Mouse (Mus musculus): ENCODE data around the gene Rnf111. TPM values are rescaled to one million over a fixed set of nuclear protein-coding genes. Genes with fewer than 3 reads are reported as not detected.
"Not testable (repeated sequence)": the region's sequence is repeated elsewhere in the genome, so short reads cannot be mapped to it uniquely, and the experiment has no call there.

Gene Rnf111
- polyA plus RNA-seq (2015; fragmentation: Nextera tagmentation; extraction: Ambion mirVana) = 13.1 and 14.9 TPM in 2 replicates

DNA sequence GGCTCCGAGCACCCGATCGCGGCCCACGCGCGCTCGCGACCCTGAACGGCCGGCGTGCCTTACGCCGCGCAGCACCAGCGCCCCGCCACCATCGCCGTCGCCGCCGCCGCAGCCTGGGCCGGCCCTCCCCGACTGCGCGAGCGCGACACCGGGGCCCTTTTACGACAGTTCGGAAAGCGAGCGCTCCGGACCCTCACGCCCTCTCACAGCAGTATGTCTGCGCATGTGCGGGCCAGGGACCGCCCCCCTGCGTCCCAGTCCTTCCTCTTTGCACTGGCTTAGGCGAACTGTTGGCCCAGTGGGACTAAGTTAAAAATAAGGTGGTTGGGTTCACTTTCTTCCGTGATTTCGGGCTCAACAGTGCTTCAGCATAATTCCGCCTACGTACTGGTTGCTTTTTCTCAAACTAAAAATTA is at the start of gene Rnf111:
Gene Rnf111, minus strand, starts transcription at position 100 of the 416 bp plus-strand sequence.
- H3K9me3 ChIP-seq (ENCODE audit: control insufficient read depth) = no peaks in the 10 kb centered on the region
- H3K4me3 ChIP-seq (ENCODE audit: low read depth, low read length) = peak within 1 kb of the TSS; percentile 98
- WGBS = under 1% methylated on average over 41 of the region's 45 CpGs
- no peak for TF ChIP-seq CTCF (IDR thresholded peaks at IDR 0.05; ENCODE audit: low read depth)
- peak within 1 kb of the TSS; percentile 99 for H3K27ac ChIP-seq (ENCODE audit: low read depth, low read length)
- H3K4me1 ChIP-seq (replicated peaks; ENCODE audit: control insufficient read depth, insufficient read depth, low read length) = peaks cover 7% of the 10 kb centered on the region; the same call in 1 of the 2 replicates
- H3K9ac ChIP-seq (ENCODE audit: low read depth, low read length) = peak within 1 kb of the TSS; percentile 98
- peak; percentile 97 for ATAC-seq
- H3K36me3 ChIP-seq (ENCODE audit: control insufficient read depth, insufficient read depth) = no peaks in the 10 kb centered on the region
- H3K27me3 ChIP-seq (replicated peaks; ENCODE audit: control insufficient read depth, insufficient read depth, low read length) = no peaks in the 10 kb centered on the region
- H3K4me2 ChIP-seq (replicated peaks; ENCODE audit: low read depth) = peak within 1 kb of the TSS; percentile 64

DNA sequence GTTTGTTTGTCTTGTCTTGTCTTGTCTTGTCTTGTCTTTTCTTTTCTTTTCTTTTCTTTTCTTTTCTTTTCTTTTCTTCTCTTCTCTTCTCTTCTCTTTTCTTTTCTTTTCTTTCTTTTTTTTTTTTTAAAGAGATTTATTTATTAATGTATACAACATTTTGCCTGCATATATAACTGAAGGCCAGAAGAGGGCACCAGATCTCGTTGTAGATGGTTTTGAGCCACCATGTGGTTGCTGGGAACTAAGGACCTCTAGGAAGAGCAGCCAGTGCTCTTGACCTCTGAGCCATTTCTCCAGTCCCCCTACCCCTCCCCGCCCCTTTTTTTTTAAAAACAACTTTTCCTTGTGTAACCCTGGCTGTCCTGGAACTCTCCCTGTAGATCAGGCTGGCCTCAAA is 48.7 kb upstream of the Rnf111 start:
- Histone ChIP-seq H3K27ac (ENCODE audit: low read depth, low read length) (peak overlapping the region; percentile 30; the same call in 1 of the 2 replicates), H3K36me3 (ENCODE audit: control insufficient read depth, insufficient read depth) (peaks cover 17% of the 10 kb centered on the region)
- not testable (repeated sequence) for H3K4me1 ChIP-seq (replicated peaks; ENCODE audit: control insufficient read depth, insufficient read depth, low read length); H3K9me3 ChIP-seq (ENCODE audit: control insufficient read depth); H3K9ac ChIP-seq (ENCODE audit: low read depth, low read length); H3K4me2 ChIP-seq (replicated peaks; ENCODE audit: low read depth); ATAC-seq; H3K27me3 ChIP-seq (replicated peaks; ENCODE audit: control insufficient read depth, insufficient read depth, low read length); H3K4me3 ChIP-seq (ENCODE audit: low read depth, low read length)
- TF ChIP-seq CTCF (IDR thresholded peaks at IDR 0.05; ENCODE audit: low read depth) = peak; percentile 29; the same call in 1 of the 2 replicates
- 96% methylated on average over 2 of the region's 2 CpGs for WGBS

DNA sequence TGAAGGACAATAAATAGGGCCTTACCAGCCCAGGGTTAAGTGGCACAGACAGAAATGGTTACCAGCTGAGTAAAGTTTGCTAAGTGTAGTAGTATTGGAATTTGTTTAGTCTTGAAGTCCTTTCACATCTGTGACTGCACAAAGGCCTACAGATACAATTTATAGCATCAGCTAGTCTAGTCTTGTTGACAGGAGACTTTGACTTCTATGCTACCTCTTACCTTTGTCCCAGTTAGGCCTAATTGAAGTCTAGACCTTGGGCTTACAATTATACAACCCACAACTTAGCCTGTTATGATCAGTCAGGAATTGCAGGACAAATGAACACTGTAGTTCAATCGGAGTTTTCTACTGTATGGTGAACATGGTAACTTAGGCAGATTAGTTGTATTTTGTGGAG is 48.0 kb upstream of the Rnf111 start:
- ATAC-seq = peak; percentile 68
- 72% methylated on average over 1 of the region's 1 CpGs for WGBS

DNA sequence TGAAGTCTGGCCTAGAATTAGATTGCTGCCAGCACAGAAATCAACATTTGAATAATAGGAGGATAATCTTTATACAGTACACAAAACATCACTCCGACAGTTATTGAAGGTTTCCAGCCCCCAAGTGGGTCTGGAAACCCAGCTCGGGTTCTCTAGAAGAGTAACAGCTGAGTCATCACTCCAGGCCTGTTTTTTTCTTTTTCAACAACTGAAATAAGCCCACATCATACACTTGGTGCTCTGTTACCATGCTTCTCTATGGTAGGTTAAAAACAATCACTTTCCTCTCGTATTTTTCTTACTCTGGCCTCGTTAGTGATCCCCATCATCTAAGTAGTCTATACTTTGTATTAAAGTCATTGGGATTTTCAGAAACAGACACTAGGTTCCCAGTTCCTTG is 44.8 kb upstream of the Rnf111 start:
- no peak for ATAC-seq
- Histone ChIP-seq H3K27ac (ENCODE audit: low read depth, low read length) (no peak overlapping the region), H3K36me3 (ENCODE audit: control insufficient read depth, insufficient read depth) (peaks cover 12% of the 10 kb centered on the region), H3K4me2 (replicated peaks; ENCODE audit: low read depth) (no peak overlapping the region), H3K27me3 (replicated peaks; ENCODE audit: control insufficient read depth, insufficient read depth, low read length) (no peaks in the 10 kb centered on the region), H3K4me1 (replicated peaks; ENCODE audit: control insufficient read depth, insufficient read depth, low read length) (no peaks in the 10 kb centered on the region; the same call in 1 of the 2 replicates), H3K9ac (ENCODE audit: low read depth, low read length) (no peak overlapping the region), H3K4me3 (ENCODE audit: low read depth, low read length) (no peak overlapping the region), H3K9me3 (ENCODE audit: control insufficient read depth) (no peaks in the 10 kb centered on the region)
- no peak for TF ChIP-seq CTCF (IDR thresholded peaks at IDR 0.05; ENCODE audit: low read depth)
- 84% methylated on average over 4 of the region's 4 CpGs for WGBS

More for the DNA sequence above, 48.0 kb upstream of the Rnf111 start:
- Histone ChIP-seq H3K9ac (ENCODE audit: low read depth, low read length) (no peak overlapping the region), H3K36me3 (ENCODE audit: control insufficient read depth, insufficient read depth) (peaks cover 17% of the 10 kb centered on the region), H3K27me3 (replicated peaks; ENCODE audit: control insufficient read depth, insufficient read depth, low read length) (no peaks in the 10 kb centered on the region), H3K4me3 (ENCODE audit: low read depth, low read length) (no peak overlapping the region), H3K4me2 (replicated peaks; ENCODE audit: low read depth) (no peak overlapping the region), H3K27ac (ENCODE audit: low read depth, low read length) (peak overlapping the region; percentile 62; the same call in 1 of the 2 replicates), H3K4me1 (replicated peaks; ENCODE audit: control insufficient read depth, insufficient read depth, low read length) (no peaks in the 10 kb centered on the region), H3K9me3 (ENCODE audit: control insufficient read depth) (no peaks in the 10 kb centered on the region)
- no peak for TF ChIP-seq CTCF (IDR thresholded peaks at IDR 0.05; ENCODE audit: low read depth)

DNA sequence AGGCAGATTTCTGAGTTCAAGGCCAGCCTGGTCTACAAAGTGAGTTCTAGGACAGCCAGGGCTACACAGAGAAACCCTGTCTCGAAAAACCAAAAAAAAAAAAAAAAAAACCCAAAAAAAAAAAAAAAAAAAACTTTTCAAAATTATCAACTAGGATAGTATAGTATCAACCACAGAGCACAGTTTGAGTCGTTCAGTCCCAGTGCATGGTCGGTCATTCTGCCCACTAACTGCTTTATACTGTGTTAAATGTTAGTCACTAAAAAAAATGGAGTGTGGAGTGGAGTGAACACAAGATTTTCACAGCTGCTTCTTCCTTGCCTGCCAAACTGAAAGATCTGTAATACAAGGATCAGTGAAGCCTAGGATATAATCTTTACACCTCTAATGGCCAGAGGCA is 43.1 kb upstream of the Rnf111 start:
- not testable (repeated sequence) for H3K4me1 ChIP-seq (replicated peaks; ENCODE audit: control insufficient read depth, insufficient read depth, low read length); H3K4me2 ChIP-seq (replicated peaks; ENCODE audit: low read depth); H3K4me3 ChIP-seq (ENCODE audit: low read depth, low read length); H3K27me3 ChIP-seq (replicated peaks; ENCODE audit: control insufficient read depth, insufficient read depth, low read length); H3K9me3 ChIP-seq (ENCODE audit: control insufficient read depth); H3K36me3 ChIP-seq (ENCODE audit: control insufficient read depth, insufficient read depth); H3K27ac ChIP-seq (ENCODE audit: low read depth, low read length); ATAC-seq; H3K9ac ChIP-seq (ENCODE audit: low read depth, low read length)
- 64% methylated on average over 3 of the region's 3 CpGs for WGBS

DNA sequence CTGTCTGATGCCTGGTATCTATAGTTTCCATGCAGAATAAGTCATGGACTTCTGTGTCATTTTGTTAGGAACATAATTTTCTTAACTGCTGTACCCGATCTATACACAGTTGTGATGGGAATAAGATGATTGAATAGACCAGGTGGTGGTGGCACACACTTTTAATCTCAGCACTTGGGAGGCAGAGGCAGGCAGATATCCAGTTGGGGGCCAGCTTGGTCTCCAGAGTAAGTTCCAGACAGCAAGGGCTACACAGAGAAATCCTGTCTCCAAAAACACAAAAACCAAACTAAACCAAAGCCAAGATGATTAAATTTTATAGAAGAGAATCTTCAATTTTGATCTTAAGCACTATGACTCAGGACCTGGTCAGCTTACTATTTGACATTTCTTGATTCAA is 41.3 kb upstream of the Rnf111 start:
- 58% methylated on average over 1 of the region's 1 CpGs for WGBS
- Histone ChIP-seq H3K4me2 (replicated peaks; ENCODE audit: low read depth) (no peak overlapping the region; the same call in 1 of the 2 replicates), H3K4me3 (ENCODE audit: low read depth, low read length) (no peak overlapping the region), H3K36me3 (ENCODE audit: control insufficient read depth, insufficient read depth) (peaks cover 8% of the 10 kb centered on the region), H3K9me3 (ENCODE audit: control insufficient read depth) (no peaks in the 10 kb centered on the region), H3K4me1 (replicated peaks; ENCODE audit: control insufficient read depth, insufficient read depth, low read length) (no peaks in the 10 kb centered on the region; the same call in 1 of the 2 replicates), H3K27me3 (replicated peaks; ENCODE audit: control insufficient read depth, insufficient read depth, low read length) (no peaks in the 10 kb centered on the region), H3K9ac (ENCODE audit: low read depth, low read length) (no peak overlapping the region), H3K27ac (ENCODE audit: low read depth, low read length) (no peak overlapping the region)
- no peak for TF ChIP-seq CTCF (IDR thresholded peaks at IDR 0.05; ENCODE audit: low read depth)
- no peak for ATAC-seq

DNA sequence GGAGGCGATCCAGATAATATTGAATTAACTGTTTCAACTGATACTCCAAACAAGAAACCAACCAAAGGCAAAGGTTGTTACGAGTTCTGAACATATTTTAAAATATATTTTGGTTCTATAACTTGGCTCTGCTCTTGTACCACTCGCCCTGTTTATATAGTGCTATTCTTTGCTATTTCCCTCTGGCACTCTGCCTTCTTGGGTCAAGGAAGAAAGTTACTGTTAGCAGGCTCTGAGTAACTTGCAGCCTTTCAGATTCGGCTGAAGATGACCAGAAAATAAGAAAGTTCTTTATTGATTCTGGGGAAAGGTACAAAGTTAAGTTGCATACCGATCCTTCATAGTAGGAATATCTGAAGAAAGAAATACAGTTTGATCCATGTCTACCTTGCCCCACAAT is 40.5 kb upstream of the Rnf111 start:
- no peaks in the 10 kb centered on the region for H3K9me3 ChIP-seq (ENCODE audit: control insufficient read depth)
- H3K36me3 ChIP-seq (ENCODE audit: control insufficient read depth, insufficient read depth) = peaks cover 8% of the 10 kb centered on the region
- WGBS = 23% methylated on average over 5 of the region's 5 CpGs
- H3K4me1 ChIP-seq (replicated peaks; ENCODE audit: control insufficient read depth, insufficient read depth, low read length) = no peaks in the 10 kb centered on the region; the same call in 1 of the 2 replicates
- H3K27me3 ChIP-seq (replicated peaks; ENCODE audit: control insufficient read depth, insufficient read depth, low read length) = no peaks in the 10 kb centered on the region
- H3K27ac ChIP-seq (ENCODE audit: low read depth, low read length) = no peak overlapping the region
- no peak for TF ChIP-seq CTCF (IDR thresholded peaks at IDR 0.05; ENCODE audit: low read depth)
- H3K9ac ChIP-seq (ENCODE audit: low read depth, low read length) = no peak overlapping the region
- H3K4me3 ChIP-seq (ENCODE audit: low read depth, low read length) = peak overlapping the region; percentile 77
- ATAC-seq = no peak
- peak overlapping the region; percentile 96 for H3K4me2 ChIP-seq (replicated peaks; ENCODE audit: low read depth)

Measured in intestine, postnatal 0 days (tissue).